Mouse (Mus musculus): ENCODE results near the gene Spred1. TPM values are rescaled to one million over a fixed set of nuclear protein-coding genes. Genes with fewer than 3 reads are reported as not detected.

Gene Spred1
- polyA plus RNA-seq (2012; rRNA removed), result 49.6 and 53.5 TPM in 2 replicates

DNA sequence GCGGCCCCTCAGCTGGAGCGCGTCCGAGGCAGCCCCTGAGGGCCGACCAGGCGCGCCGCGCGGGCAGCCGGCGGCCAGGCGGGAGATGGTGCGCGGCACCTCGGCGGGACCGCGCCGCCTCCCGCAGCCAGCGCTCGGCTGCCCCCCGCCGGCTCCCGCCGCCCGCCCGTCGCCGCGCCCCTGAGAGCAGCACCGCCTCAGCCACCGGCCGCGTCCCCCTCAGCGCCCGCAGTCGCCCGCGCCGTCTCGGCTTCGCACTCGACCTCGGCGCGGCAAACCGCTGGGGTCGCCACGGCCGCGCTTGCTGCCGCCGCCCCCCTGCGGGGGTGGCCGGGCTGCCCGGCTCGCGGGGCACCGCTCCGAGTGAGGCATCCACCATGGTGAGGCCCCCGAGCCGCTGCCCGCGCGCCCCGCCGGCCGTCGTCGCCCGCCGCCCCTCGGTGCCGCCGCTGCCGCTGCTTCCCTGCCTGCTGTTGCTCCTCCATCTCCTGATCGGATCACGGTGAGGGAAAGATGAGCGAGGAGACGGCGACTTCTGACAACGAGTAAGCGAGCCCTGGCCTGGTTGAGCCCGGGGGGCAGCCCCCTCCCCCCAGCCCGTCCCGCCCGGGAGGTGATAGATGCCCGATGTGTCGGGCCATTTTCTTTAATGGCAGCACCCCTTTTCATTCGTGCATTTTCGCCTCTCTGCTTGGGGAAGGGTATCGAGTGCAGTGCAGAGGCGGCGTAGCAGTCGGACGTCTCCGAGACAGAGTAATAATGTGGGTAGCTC is at the start of gene Spred1:
Spred1 (plus strand) TSS at position 163 of the 772 bp plus-strand sequence.
- no peaks in the 10 kb centered on the region for H3K4me1 ChIP-seq (ENCODE audit: control insufficient read depth, insufficient read depth, low read length)

DNA sequence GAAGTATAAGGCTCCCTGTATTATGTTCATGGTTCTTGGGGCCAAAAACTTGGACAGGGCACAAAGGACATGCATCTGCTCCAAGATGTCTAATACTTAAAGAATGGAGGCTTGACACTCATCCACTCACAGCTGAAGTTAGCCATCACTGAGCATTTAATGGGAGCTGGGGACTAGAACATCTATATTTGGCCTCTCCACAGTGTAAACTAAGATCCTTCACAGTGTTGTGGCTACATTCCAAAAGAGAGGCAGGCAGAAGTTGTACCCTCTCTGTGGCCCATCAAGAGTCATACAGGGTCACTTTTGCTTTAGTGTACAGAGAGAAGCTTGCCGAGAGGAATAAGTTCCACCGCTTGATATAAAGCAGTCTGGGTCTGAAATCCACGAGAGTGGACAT is 49.6 kb upstream of the Spred1 start:
- H3K4me3 ChIP-seq (ENCODE audit: insufficient read depth, low read length), result no peak overlapping the region
- H3K4me1 ChIP-seq (ENCODE audit: control insufficient read depth, insufficient read depth, low read length), result no peaks in the 10 kb centered on the region
- TF ChIP-seq POLR2A (IDR thresholded peaks at IDR 0.05; ENCODE audit: extremely low read depth, insufficient read depth, low read length) (no peak), CTCF (IDR thresholded peaks at IDR 0.05; ENCODE audit: extremely low read depth, insufficient read depth, low read length) (no peak)
- H3K27ac ChIP-seq (ENCODE audit: insufficient read depth, low read length), result no peak overlapping the region

More for the DNA sequence above, at the start of gene Spred1:
- no peak for TF ChIP-seq CTCF (IDR thresholded peaks at IDR 0.05; ENCODE audit: extremely low read depth, insufficient read depth, low read length)
- TF ChIP-seq POLR2A (IDR thresholded peaks at IDR 0.05; ENCODE audit: extremely low read depth, insufficient read depth, low read length), result no peak
- peak within 1 kb of the TSS; percentile 100 for H3K27ac ChIP-seq (ENCODE audit: insufficient read depth, low read length)
- H3K4me3 ChIP-seq (ENCODE audit: insufficient read depth, low read length), result peak within 1 kb of the TSS; percentile 72

DNA sequence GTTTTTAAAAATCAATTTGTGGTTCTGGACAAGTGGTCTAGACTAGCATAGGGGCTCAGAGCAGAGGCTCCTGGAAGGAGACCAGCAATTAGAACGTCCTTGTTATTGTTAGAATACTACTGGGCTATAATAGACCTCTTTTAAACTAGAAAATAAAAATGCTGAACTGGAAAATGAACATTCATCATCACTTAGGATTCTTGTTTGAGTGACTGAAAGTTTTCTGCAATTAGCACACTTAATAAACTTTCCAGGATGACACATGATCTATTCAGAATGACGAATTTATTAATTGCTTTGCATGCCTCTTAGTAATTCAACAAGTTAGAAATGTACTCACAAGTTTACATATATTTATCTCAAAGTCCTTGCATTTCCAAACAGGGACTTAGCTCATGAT is 42.5 kb upstream of the Spred1 start:
- Histone ChIP-seq H3K4me1 (ENCODE audit: control insufficient read depth, insufficient read depth, low read length) (peaks cover 3% of the 10 kb centered on the region; the same call in 1 of the 2 replicates), H3K4me3 (ENCODE audit: insufficient read depth, low read length) (no peak overlapping the region), H3K27ac (ENCODE audit: insufficient read depth, low read length) (no peak overlapping the region)
- TF ChIP-seq CTCF (IDR thresholded peaks at IDR 0.05; ENCODE audit: extremely low read depth, insufficient read depth, low read length) (no peak), POLR2A (IDR thresholded peaks at IDR 0.05; ENCODE audit: extremely low read depth, insufficient read depth, low read length) (no peak)

DNA sequence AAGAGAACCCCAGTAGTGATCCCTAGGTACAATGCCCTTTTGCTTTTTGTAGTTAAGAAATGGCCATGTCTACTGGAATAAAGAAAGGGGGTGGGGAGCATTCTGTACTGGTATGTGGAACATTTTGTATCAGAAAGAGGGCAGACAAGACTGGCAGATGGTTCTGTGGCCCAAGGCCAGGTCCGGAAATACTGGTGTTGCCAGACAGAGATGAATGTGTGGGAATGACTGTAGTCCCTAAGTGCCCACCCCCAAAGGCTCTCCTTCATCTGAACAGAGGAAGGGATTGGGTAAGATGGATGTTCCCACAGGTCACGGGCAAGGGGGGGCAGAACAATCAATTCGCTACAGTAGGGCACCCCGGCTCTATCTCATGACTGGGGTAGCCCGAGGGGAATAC is 41.6 kb upstream of the Spred1 start:
- Histone ChIP-seq H3K4me1 (ENCODE audit: control insufficient read depth, insufficient read depth, low read length) (peaks cover 3% of the 10 kb centered on the region; the same call in 1 of the 2 replicates), H3K4me3 (ENCODE audit: insufficient read depth, low read length) (no peak overlapping the region), H3K27ac (ENCODE audit: insufficient read depth, low read length) (no peak overlapping the region)
- TF ChIP-seq CTCF (IDR thresholded peaks at IDR 0.05; ENCODE audit: extremely low read depth, insufficient read depth, low read length) (no peak), POLR2A (IDR thresholded peaks at IDR 0.05; ENCODE audit: extremely low read depth, insufficient read depth, low read length) (no peak)

DNA sequence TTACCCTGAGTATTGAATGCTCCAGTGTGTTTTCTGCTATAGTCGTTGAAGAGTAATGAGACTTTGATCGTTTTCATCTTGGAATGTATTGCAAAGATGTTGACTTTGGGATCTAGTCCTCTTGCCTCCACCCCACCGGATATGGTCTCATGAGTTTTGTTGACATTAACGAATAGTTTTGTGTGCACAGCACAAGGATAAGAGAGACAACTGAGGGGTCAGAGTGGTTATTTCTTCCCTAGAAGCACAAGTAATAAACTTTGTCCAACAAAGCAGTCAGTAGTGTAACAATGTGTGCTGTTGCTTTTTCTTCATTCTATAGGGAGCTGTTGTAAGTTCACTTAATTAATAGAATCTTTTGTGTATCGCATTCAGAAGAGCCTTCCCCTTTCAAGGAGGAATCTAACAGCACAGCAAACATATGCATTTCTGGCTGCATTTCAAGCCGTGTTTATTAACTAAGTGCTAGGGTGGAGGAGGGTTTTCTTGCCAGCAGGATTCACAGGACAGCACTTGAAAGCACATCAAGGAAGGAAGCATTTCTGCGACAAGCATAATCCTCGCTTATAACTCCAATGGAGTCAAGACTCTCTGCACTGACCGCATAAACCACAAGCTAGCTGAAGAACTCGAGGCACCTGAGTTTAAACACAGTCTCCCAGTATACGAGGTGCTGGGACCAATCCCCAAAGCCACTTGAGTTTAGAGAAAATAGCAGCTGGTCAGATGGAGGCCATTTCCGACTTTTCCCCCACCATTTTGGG is 35.0 kb upstream of the Spred1 start:
- Histone ChIP-seq H3K27ac (ENCODE audit: insufficient read depth, low read length) (no peak overlapping the region), H3K4me1 (ENCODE audit: control insufficient read depth, insufficient read depth, low read length) (peaks cover 7% of the 10 kb centered on the region; the same call in 1 of the 2 replicates)
- TF ChIP-seq POLR2A (IDR thresholded peaks at IDR 0.05; ENCODE audit: extremely low read depth, insufficient read depth, low read length) (no peak), CTCF (IDR thresholded peaks at IDR 0.05; ENCODE audit: extremely low read depth, insufficient read depth, low read length) (no peak)

DNA sequence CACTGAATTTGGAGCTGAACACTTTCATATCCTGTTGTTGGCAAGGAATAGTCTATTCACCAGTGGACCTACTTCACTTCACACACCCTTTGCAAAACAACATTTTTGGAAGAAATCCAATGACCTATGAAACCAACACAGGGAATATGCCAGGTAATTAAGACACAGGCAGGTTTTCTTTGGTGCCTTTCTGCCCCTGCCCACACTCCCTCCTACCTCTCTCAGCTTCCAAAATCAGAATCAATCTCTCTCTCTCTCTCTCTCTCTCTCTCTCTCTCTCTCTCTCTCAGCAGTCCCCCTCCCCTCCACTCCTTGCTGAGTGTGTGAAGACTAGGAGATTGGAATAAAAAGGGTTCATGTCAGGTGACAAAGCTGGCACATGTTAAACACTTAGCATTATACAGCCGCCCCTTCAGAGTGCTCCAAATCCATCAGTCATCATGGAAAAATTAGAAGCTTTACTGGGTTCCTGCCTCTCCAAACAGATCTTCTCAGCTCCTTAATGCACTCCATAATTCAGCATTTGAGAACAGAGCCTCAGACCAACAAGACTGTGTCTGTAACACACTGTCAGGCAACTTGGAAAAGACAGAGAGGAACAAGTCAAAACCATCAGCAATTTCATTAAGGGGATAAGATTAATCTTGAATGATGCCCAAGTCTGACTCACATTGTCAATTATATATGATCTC is 34.3 kb upstream of the Spred1 start:
- Histone ChIP-seq H3K4me3 (ENCODE audit: insufficient read depth, low read length) (no peak overlapping the region), H3K27ac (ENCODE audit: insufficient read depth, low read length) (no peak overlapping the region; the same call in 1 of the 2 replicates), H3K4me1 (ENCODE audit: control insufficient read depth, insufficient read depth, low read length) (peaks cover 7% of the 10 kb centered on the region; the same call in 1 of the 2 replicates)
- no peak for TF ChIP-seq POLR2A (IDR thresholded peaks at IDR 0.05; ENCODE audit: extremely low read depth, insufficient read depth, low read length)
- no peak for TF ChIP-seq CTCF (IDR thresholded peaks at IDR 0.05; ENCODE audit: extremely low read depth, insufficient read depth, low read length)

More for the DNA sequence above, 35.0 kb upstream of the Spred1 start:
- no peak overlapping the region for H3K4me3 ChIP-seq (ENCODE audit: insufficient read depth, low read length)

DNA sequence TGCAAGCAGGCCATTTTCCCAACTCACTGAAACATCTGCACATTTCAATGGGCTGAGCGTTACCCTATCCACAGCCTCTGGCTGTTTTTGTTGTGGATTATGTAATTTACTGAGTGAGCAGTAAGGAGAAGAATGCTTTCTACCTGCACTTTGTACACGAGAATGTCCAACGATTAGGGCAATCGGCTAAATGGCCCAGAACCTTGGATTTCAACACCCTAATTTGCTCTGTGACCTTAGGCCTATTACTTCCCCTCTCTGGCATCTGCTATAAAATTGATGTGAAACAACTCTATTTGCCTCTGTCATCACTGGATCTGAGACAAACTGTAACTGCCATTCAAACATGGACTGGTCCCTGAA is 33.7 kb upstream of the Spred1 start:
- Histone ChIP-seq H3K4me3 (ENCODE audit: insufficient read depth, low read length) (no peak overlapping the region), H3K27ac (ENCODE audit: insufficient read depth, low read length) (no peak overlapping the region; the same call in 1 of the 2 replicates)
- TF ChIP-seq CTCF (IDR thresholded peaks at IDR 0.05; ENCODE audit: extremely low read depth, insufficient read depth, low read length) (no peak), POLR2A (IDR thresholded peaks at IDR 0.05; ENCODE audit: extremely low read depth, insufficient read depth, low read length) (no peak)

DNA sequence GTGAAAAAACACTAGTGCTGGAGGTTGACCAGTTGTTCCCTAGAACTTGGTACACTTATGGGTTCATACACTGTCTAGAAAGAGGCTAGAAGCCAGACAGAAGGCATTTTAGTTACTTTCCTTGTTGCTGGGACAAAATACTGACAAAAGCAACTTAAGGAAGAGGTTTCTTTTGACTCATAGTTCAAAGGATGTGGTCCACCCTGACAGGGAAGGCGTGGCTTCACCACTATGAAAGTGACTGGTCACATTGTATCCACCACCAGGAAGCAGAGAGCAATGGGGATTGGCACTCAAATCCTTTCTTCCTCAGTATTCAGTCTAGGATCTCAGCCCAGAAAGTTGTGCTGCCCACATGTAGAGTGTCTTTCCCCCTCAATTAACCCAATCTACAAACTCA is 31.7 kb upstream of the Spred1 start:
- TF ChIP-seq CTCF (IDR thresholded peaks at IDR 0.05; ENCODE audit: extremely low read depth, insufficient read depth, low read length) (no peak), POLR2A (IDR thresholded peaks at IDR 0.05; ENCODE audit: extremely low read depth, insufficient read depth, low read length) (no peak)
- Histone ChIP-seq H3K4me1 (ENCODE audit: control insufficient read depth, insufficient read depth, low read length) (peaks cover 7% of the 10 kb centered on the region; the same call in 1 of the 2 replicates), H3K27ac (ENCODE audit: insufficient read depth, low read length) (no peak overlapping the region), H3K4me3 (ENCODE audit: insufficient read depth, low read length) (no peak overlapping the region)

More for the DNA sequence above, 33.7 kb upstream of the Spred1 start:
- H3K4me1 ChIP-seq (ENCODE audit: control insufficient read depth, insufficient read depth, low read length), result peaks cover 7% of the 10 kb centered on the region; the same call in 1 of the 2 replicates

DNA sequence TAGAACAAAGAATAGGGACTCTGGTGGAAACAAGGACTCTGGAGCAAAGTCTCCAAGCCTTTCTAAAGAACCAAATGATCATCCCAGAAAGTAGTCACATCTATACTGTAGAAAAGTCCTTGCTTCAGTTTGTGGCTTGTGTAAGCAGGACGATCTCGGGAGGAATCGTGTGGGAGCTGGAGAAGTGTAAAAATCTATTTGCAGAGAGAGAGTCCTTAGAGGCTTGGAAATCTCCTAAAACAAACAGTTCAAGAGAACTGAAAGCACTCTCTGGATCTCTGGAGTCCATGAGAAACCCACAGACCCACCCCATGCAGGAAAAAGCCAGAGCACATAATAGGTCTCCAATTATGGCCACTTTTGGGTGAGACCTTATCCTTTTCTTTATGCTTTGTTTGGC is 31.1 kb upstream of the Spred1 start:
- Histone ChIP-seq H3K4me1 (ENCODE audit: control insufficient read depth, insufficient read depth, low read length) (peaks cover 7% of the 10 kb centered on the region; the same call in 1 of the 2 replicates), H3K4me3 (ENCODE audit: insufficient read depth, low read length) (no peak overlapping the region), H3K27ac (ENCODE audit: insufficient read depth, low read length) (no peak overlapping the region)
- TF ChIP-seq POLR2A (IDR thresholded peaks at IDR 0.05; ENCODE audit: extremely low read depth, insufficient read depth, low read length), result no peak
- no peak for TF ChIP-seq CTCF (IDR thresholded peaks at IDR 0.05; ENCODE audit: extremely low read depth, insufficient read depth, low read length)
